Mouse (Mus musculus) left cerebral cortex, adult 8-10 months (tissue): ENCODE measurements around the gene 9130213A22Rik. TPM values are rescaled to one million over a fixed set of nuclear protein-coding genes. Genes with fewer than 3 reads are reported as not detected.

Experiments used
- DNase-seq, 2 experiments: peaks; one replicate each; pipeline ENCODE4 v3.0.0; 2022; ENCODE audit warnings: low spot score in 2 of 2
- total RNA-seq, 4 experiments: library from RNA; stranded (reverse); gene quantifications; 2 replicates each; pipeline ENCODE4 v1.2.4; 2022

9130213A22Rik gene
- total RNA-seq, 4 experiments from 2014 or later: 1.1 to 1.4 (median 1.3) TPM

- peak; percentile 82 to 97 for DNase-seq
Measured at GRCm38 (mm10) chr11:69123693-69124497, 1.5 kb upstream of the 9130213A22Rik start.

GRCm38 (mm10) chr11:69123056-69123692, 785 bp upstream of the 9130213A22Rik start:
- DNase-seq: peak; percentile 86 to 97

- DNase-seq: no peak
Measured at GRCm38 (mm10) chr11:69121741-69122335, 551 bp downstream of the 9130213A22Rik start.

- DNase-seq: no peak
Measured at GRCm38 (mm10) chr11:69121001-69121740, 1.2 kb downstream of the 9130213A22Rik start.

- no peak for DNase-seq
Measured at GRCm38 (mm10) chr11:69120221-69121000, 2.0 kb downstream of the 9130213A22Rik start, which contains the start of gene Hes7. Gene Hes7, plus strand, starts transcription at chr11:69120404.

GRCm38 (mm10) chr11:69119446-69120155, 2.8 kb downstream of the 9130213A22Rik start:
- DNase-seq: no peak

GRCm38 (mm10) chr11:69118765-69119164, 3.6 kb downstream of the 9130213A22Rik start:
- DNase-seq: peak in 1 of 2 experiments; percentile 89

GRCm38 (mm10) chr11:69117737-69118695, 4.4 kb downstream of the 9130213A22Rik start:
- DNase-seq: no peak

- DNase-seq: no peak
Measured at GRCm38 (mm10) chr11:69116843-69117242, 5.5 kb downstream of the 9130213A22Rik start.

GRCm38 (mm10) chr11:69114621-69115020, 7.8 kb downstream of the 9130213A22Rik start:
- no peak for DNase-seq

GRCm38 (mm10) chr11:69114018-69114417, 8.4 kb downstream of the 9130213A22Rik start:
- no peak for DNase-seq

- no peak for DNase-seq
Measured at GRCm38 (mm10) chr11:69111865-69112264, 10.5 kb downstream of the 9130213A22Rik start.

- DNase-seq: no peak
Measured at GRCm38 (mm10) chr11:69111051-69111810, 11.2 kb downstream of the 9130213A22Rik start.

- peak; percentile 66 to 97 for DNase-seq
Measured at GRCm38 (mm10) chr11:69110319-69111046, 11.9 kb downstream of the 9130213A22Rik start.

GRCm38 (mm10) chr11:69109032-69109900, 13.1 kb downstream of the 9130213A22Rik start:
- peak in 1 of 2 experiments; percentile 20 for DNase-seq

GRCm38 (mm10) chr11:69108223-69108622, 14.2 kb downstream of the 9130213A22Rik start:
- no peak for DNase-seq
